Mouse (Mus musculus): ENCODE results near the gene Oxa1l.
A peak's percentile ranks its signal among the peaks of the same experiment; 100 is the strongest.

Oxa1l gene

DNA sequence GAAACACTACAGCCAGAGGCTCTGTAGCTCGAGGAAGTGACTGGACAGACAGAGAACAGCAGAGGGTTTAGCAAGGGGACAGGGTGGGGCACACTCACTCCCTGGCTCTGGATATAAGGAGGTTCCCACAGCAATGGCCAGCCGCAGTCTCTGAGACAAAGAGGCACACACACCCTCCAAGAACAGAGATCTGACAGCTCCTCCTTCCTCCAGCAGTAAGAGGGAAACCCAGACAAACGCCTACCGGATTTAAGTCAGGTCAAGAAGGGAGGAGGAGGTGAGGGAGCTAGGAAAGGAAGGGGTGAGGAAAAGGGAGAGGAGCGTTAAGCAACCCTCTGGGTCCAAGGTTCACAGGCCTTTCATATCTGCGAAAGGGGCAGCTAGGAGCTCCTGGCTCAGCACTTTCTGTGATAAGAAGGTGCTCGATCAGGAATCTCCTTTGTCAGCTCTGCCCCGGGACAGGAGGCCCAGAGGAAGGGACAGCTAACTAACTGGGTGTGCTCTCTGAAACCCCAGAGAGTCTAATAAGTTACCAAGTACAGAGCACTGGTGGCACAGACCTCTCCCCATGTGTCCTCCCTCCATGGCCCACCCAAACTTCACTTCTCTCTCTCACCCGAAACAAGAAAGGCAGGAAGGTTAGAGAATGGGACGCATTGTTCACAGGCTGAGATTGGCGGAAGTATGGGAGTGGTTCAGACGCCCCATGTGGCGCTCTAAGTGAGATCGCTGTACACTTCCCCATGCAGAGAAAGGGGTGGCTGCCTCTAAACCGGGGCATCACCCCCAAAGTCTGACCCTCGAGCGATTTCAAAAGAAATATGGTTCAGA is 49.6 kb downstream of the Oxa1l start:
- DNase-seq (ENCODE audit: low read depth) = no peak

DNA sequence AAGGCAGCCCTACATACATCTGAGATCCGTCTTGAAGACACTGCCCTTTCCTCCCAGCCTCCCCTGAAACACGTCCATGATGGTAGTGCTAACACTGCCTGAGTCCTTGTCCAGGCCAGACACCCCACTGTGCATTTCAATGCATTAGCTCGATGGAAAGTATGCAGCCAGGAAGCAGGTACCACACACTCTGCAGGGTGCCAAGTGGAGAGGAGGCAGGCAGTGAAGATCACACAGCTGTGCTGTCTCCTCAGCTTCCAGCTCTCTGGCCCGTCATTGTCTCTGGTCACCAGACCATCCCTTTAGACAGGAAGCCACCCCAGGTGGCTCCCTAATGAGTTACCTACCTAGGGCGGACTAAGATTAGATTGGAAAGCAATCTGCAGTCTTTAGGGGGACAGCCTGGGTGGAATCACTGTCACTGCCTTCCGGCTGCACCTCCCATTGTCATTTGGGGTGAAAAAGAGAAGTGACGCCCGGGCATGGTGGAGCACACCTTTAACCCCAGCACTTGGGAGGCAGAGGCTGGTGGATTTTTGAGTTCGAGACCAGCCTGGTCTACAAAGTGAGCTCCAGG is 51.5 kb downstream of the Oxa1l start:
- no peak for DNase-seq (ENCODE audit: low read depth)

DNA sequence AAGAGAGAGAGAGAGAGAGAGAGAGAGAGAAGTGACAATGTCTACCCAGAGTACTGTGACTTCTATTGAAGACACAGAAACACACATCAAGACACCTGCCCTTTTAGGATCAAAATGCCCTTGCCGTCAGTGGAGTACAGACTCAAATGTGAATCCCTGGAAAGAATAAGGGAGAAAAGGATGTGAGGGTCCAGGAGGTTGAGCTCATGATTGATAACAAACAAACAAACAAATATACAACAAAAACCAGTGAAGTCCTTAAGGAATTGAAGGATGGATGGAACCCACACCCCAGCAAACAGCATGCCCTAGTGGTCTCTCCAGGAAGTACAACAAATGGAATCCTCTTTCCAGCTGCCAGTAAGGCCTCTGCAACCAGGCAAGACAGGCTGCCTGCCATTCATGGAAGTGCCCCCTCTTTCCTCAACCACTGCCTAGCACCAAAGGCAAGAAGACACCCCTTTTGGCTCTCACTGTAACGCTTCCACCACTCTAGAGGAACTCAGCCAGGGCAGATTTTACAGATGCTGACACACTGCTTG is 52.1 kb downstream of the Oxa1l start:
- peak; percentile 65 for DNase-seq (ENCODE audit: low read depth)

DNA sequence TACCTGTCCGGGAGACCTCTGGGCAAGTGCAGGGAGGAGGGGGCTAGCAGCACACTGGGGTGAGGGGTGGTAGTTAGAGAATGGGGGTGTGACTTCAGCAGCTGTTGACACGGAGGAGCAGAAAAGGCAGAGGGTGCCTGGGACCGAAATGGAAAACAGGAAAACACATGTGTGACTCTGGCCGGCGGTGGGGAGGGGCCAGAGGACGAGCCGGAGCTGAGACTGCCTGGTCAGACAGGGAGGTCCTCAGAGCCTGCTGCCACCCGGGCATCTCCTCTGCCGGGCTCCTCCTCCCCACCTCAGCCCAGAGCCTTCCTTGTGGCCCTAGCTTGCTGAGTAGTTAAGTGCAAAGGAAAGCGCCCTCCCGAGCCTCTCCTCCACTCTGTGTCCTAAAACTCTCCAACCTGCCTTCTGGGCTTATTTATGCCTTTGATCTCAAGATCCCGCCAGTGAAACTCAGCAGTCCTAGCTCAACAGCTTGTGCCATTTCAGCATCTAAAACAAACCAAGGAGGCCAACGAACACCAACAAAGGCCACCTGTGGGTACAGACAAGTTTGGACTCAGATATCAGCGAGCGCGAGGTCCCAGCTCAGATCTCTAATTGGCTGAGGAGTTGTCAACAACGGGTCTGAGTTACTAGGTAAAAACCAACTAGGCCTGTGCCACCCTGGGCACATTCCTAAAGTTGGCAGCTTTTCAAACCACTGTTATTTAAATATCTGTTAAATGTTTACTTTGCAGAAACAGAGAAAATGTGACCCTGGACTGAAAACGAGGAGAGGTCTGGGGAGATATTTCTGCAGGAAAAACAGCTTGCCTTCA is 53.5 kb downstream of the Oxa1l start:
- no peak for DNase-seq (ENCODE audit: low read depth)

DNA sequence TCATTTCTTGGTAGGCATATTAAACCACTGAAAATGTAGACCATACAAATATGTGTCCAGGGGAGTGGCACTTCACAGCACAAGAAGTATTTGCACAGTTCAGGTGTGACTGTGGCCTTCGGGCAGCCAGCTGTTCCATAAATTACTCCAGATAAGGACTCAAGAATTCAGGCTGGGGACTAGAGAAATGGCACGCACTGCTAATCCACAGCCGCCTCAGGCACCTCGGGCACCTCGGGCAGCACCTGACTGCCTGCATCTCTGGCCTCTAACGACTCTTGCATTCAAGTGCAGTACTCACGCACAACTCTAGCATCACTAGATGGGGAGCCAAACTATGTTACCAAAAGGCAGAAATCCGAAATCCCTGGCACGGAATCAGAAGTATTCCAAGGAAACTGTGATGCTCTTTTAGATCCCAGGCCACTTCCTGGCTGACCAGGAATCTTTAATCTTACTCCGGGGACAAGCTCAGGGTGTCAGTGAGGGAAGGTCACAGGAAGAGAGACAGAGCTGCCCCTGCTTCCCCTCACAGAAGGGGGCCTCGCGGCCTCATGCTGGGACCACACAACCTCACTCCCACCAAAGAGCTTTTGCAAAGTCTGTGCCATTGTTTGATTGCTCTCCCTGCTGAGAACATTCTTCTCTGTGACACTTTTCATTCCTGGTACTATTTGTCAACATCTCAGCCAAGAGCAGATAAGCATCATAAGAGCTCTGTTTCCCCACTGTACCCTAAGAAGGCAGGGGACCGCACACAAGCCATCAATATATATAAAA is 54.8 kb downstream of the Oxa1l start:
- no peak for DNase-seq (ENCODE audit: low read depth)

DNA sequence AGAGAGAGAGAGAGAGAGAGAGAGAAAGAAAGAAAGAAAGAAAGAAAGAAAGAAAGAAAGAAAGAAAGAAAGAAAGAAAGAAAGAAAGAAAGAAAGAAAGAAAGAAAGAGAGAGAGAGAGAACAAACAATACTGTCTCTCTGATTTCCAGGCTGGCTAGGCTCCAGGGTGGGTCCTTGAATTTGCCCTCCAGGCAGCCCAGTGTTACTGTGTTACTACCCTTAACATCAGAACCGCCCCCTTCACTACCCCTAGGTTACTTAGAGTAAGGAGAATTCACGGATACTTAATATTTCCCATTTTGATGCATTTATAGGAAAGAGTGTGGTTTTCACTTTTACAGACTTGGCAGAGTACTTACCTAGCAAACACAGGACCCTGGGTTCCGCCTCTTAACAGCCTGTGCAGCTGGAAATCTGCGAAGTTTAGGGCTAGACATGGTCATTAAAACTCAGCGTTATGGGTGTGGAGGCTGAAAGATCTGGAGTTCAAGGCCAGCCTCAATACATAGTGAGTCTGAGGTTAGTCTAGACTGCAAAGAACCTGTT is 55.7 kb downstream of the Oxa1l start:
- DNase-seq (ENCODE audit: low read depth) = no peak

DNA sequence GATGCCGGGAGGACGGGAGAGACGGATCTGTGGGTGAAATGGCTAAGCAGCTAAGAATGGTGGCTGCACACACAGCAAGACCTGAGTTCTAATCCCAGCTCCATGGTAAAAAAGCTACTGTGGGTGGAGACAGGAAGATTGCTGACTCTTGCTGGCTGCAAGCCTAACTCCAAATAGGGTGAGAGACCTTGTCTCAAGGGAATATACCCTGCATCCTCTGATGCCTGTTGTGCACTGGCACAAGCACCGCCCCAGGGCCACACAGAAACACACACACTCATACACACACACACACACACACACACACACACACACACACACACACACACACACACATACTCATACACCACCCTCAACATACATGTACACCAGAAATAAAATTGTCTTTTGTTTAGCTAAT is 56.2 kb downstream of the Oxa1l start:
- DNase-seq (ENCODE audit: low read depth) = no peak

DNA sequence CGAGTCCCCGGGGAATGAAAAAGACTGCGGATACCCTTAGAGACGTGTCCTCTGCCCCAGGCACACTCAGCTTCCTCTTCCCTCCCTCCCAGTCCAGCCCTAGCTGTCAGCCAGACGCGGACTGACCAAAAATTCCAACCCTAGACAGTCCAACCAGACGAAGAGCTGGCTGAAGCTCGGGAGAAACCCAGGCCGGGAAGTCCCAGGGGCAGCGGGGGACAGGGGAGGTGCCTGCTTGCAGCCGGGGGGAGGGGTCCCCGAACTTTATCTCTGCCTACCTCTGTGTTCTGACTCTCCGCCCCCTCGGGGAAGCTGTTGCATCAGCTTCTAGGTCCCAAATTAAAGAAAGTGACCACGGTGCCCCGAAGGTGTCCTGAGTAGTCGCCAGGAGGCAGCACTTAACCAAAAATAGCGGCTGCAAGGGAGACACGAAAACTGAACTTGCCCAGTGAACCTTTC is 57.0 kb downstream of the Oxa1l start, which contains the start of gene Slc7a7:
TSS of gene Slc7a7 (minus strand) at position 158 of the 459 bp plus-strand sequence.
- DNase-seq (ENCODE audit: low read depth) = no peak
